Mouse (Mus musculus) MEL (cell line): ENCODE measurements around the gene Npl. TPM values are rescaled to one million over a fixed set of nuclear protein-coding genes. Genes with fewer than 3 reads are reported as not detected.
"Not testable (repeated sequence)": the region's sequence is repeated elsewhere in the genome, so short reads cannot be mapped to it uniquely, and the experiment has no call there.

Experiments used
- DNase-seq: peaks from one replicate; pipeline ENCODE4 v3.0.0; 2011; ENCODE audit warnings: low read depth, low spot score
- H3K27ac ChIP-seq: 2 replicates; pipeline ENCODE4 v1.5.1; 2012; ENCODE audit warnings: low read depth, mild to moderate bottlenecking, control low read depth, low read length, moderate library complexity; ENCODE audit not compliant: control insufficient read depth
- H3K27me3 ChIP-seq, 2 experiments: fragments of 150-350 bp in 1 of 2; sonication (generic) in 1 of 2; 2 replicates each; pipeline ENCODE4 v1.6.1; 2012; ENCODE audit warnings: low read length in 2 of 2, mild to moderate bottlenecking in 2 of 2, improper control_type of control experiment in 1 of 2, moderate library complexity in 1 of 2; ENCODE audit not compliant: insufficient read depth in 2 of 2, control insufficient read depth in 1 of 2
- H3K36me3 ChIP-seq, 2 experiments: 2 replicates each; pipeline ENCODE4 v1.6.1; 2012 to 2014; ENCODE audit warnings: low read length in 2 of 2, improper control_type of control experiment in 1 of 2, inconsistent platforms in 1 of 2, mild to moderate bottlenecking in 1 of 2; ENCODE audit not compliant: insufficient read depth in 2 of 2, control insufficient read depth in 1 of 2
- H3K4me1 ChIP-seq, 2 experiments: fragments of 150-350 bp in 1 of 2; sonication (generic) in 1 of 2; 2 replicates each; pipeline ENCODE4 v1.6.1; 2012; ENCODE audit warnings: low read length in 2 of 2, improper control_type of control experiment in 1 of 2, mild to moderate bottlenecking in 1 of 2; ENCODE audit not compliant: insufficient read depth in 2 of 2, control insufficient read depth in 1 of 2
- H3K4me3 ChIP-seq, 2 experiments: fragments of 150-350 bp in 1 of 2; sonication (generic) in 1 of 2; 2 replicates each; pipeline ENCODE4 v1.5.1; 2012; ENCODE audit warnings: low read depth in 2 of 2, low read length in 2 of 2, mild to moderate bottlenecking in 2 of 2, moderate library complexity in 2 of 2, control low read depth in 1 of 2, improper control_type of control experiment in 1 of 2; ENCODE audit not compliant: control insufficient read depth in 1 of 2, insufficient read depth in 1 of 2
- H3K79me2 ChIP-seq: 2 replicates; pipeline ENCODE4 v1.6.1; 2012; ENCODE audit warnings: mild to moderate bottlenecking, low read length, moderate library complexity; ENCODE audit not compliant: control insufficient read depth, poor library complexity, insufficient read depth
- H3K9ac ChIP-seq: 2 replicates; pipeline ENCODE4 v1.6.1; 2012; ENCODE audit warnings: low read depth, mild to moderate bottlenecking, control low read depth, low read length, moderate library complexity; ENCODE audit not compliant: control insufficient read depth, poor library complexity, severe bottlenecking
- H3K9me3 ChIP-seq: fragments of 150-350 bp; sonication (generic); replicated peaks from 2 replicates; pipeline ENCODE4 v1.6.1; 2012; ENCODE audit warnings: mild to moderate bottlenecking, low read length, improper control_type of control experiment, moderate library complexity; ENCODE audit not compliant: insufficient read depth
- CHD1 ChIP-seq: IDR thresholded peaks from 2 replicates; pipeline ENCODE4 v1.6.1; 2012; ENCODE audit warnings: low read depth, mild to moderate bottlenecking, inconsistent platforms, low read length, improper control_type of control experiment
- CTCF ChIP-seq, 3 experiments: IDR thresholded peaks in 2 of 3; conservative IDR thresholded peaks in 1 of 3; 2 replicates each; pipeline ENCODE4 v1.5.1; 2011 to 2012; ENCODE audit warnings: low read length in 3 of 3, low read depth in 2 of 3, mild to moderate bottlenecking in 2 of 3, improper control_type of control experiment in 1 of 3, inconsistent platforms in 1 of 3, mixed read lengths in 1 of 3, moderate library complexity in 1 of 3; ENCODE audit not compliant: control insufficient read depth in 1 of 3, insufficient read depth in 1 of 3, poor library complexity in 1 of 3, severe bottlenecking in 1 of 3
- ETS1 ChIP-seq: IDR thresholded peaks from 2 replicates; pipeline ENCODE4 v1.6.1; 2012; ENCODE audit warnings: low read depth, mild to moderate bottlenecking, inconsistent platforms, low read length, improper control_type of control experiment, moderate library complexity
- GATA1 ChIP-seq: IDR thresholded peaks from 2 replicates; pipeline ENCODE4 v1.6.1; 2011; ENCODE audit warnings: low read depth, low read length, improper control_type of control experiment
- HCFC1 ChIP-seq: IDR thresholded peaks from 2 replicates; pipeline ENCODE4 v1.6.1; 2012; ENCODE audit warnings: low read depth, mild to moderate bottlenecking, inconsistent platforms, low read length, improper control_type of control experiment, moderate library complexity
- KAT2A ChIP-seq: conservative IDR thresholded peaks from 2 replicates; pipeline ENCODE4 v1.6.1; 2012; ENCODE audit warnings: low read depth, low read length, improper control_type of control experiment, inconsistent platforms
- MAX ChIP-seq: IDR thresholded peaks from 2 replicates; pipeline ENCODE4 v1.6.1; 2011; ENCODE audit warnings: low read length, improper control_type of control experiment
- MYC ChIP-seq: IDR thresholded peaks from 2 replicates; pipeline ENCODE4 v1.6.1; 2011; ENCODE audit warnings: low read depth, mild to moderate bottlenecking, low read length, improper control_type of control experiment, moderate library complexity
- POLR2AphosphoS2 ChIP-seq: IDR thresholded peaks from 2 replicates; pipeline ENCODE4 v1.6.1; 2011; ENCODE audit warnings: low read length, improper control_type of control experiment
- POLR2AphosphoS5 ChIP-seq: IDR thresholded peaks from 2 replicates; pipeline ENCODE4 v1.6.1; 2012; ENCODE audit warnings: low read depth, borderline replicate concordance, mild to moderate bottlenecking, inconsistent platforms, low read length, moderate library complexity, mixed read lengths
- RCOR1 ChIP-seq: IDR thresholded peaks from 2 replicates; pipeline ENCODE4 v1.6.1; 2012; ENCODE audit warnings: low read depth, mild to moderate bottlenecking, inconsistent platforms, low read length, improper control_type of control experiment
- TAL1 ChIP-seq: IDR thresholded peaks from 2 replicates; pipeline ENCODE4 v1.6.1; 2012; ENCODE audit warnings: mild to moderate bottlenecking, inconsistent platforms, low read length, moderate library complexity, mixed read lengths
- USF1 ChIP-seq: IDR thresholded peaks from 2 replicates; pipeline ENCODE4 v1.6.1; 2014; ENCODE audit warnings: low read depth, mild to moderate bottlenecking, inconsistent platforms, low read length, improper control_type of control experiment, moderate library complexity
- ZC3H11A ChIP-seq: IDR thresholded peaks from 2 replicates; pipeline ENCODE4 v1.6.1; 2012; ENCODE audit warnings: low read depth, mild to moderate bottlenecking, inconsistent platforms, low read length, improper control_type of control experiment
- polyA plus RNA-seq, 2 experiments: library from polyadenylated mRNA; stranded (reverse) in 1 of 2; unstranded in 1 of 2; fragments of >175 nt in 1 of 2; fragments of >200 nt in 1 of 2; gene quantifications; 2 replicates each; pipeline versions ENCODE4 v1.2.1 to v1.2.4; 2012; ENCODE audit warnings: low replicate concordance in 2 of 2, low read depth in 1 of 2; ENCODE audit not compliant: insufficient read length in 2 of 2, insufficient read depth in 1 of 2, missing spikeins in 1 of 2
- total RNA-seq: library from RNA; depleted of rRNA; stranded (reverse); fragments of 300-350 nt; gene quantifications from 2 replicates; pipeline ENCODE4 v1.2.3, GENCODE M21; 2012

Gene Npl
- total and polyA plus RNA-seq, 3 experiments, result 0.08 TPM; not detected in 2

DNA sequence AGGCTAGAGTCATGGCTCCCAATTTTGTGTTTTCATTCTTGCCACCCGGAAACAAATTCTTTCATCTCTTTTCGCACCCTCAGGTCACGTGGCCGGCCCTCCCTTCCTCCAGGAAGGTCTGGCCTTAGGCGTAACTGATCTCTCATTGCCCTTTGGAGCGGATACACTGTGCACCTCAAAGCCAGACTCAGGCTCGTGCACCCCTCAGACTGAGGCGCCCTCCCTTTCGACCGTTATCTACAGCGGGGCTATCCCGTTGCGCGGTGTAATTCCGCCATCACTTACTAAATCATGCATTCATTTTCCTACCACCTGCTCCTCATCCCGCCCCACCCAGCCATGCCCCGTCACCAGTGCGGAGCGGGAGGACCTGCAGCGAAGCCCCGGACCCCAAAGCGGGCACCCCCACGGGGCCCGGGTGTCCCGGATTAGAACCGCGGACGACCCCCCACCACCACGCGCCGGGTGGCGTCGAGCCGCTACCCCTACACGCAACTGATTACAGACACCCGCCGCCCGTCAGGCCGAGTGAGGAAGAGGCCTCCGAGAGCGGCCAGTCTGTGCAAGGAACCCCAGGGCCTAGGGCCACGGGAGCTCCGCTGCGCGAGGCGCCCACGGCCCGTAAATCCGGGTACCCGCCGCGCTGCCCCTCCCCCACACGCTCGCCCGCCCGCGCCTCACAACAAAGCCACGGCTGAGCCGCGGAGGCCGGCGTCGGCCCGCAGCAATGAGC lies 62.9 kb downstream of the Npl start (continued):
- TF ChIP-seq ZC3H11A (no peak), POLR2AphosphoS5 (no peak), TAL1 (no peak)

DNA sequence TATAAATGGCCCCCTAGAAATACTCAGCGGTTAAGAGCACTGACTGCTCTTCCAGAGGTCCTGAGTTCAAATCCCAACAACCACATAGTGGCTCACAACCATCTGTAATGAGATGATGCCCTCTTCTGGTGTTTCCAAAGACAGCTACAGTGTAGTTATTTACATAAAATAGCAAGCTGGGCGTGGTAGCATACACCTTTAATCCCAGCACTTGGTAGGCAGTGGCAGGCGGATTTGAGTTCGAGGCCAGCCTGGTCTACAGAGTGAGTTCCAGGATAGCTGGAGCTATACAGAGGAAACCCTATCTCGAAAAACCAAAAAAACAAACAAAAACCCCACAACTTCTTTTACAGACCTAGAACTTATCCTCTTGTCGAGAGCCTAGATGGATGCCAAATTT lies 63.7 kb downstream of the Npl start:
- Histone ChIP-seq H3K4me1 (peaks cover 8 to 12% of the 10 kb centered on the region in 2 experiments), H3K79me2 (peaks cover 52% of the 10 kb centered on the region), H3K4me3 (peak overlapping the region; percentile 70 to 94), H3K9ac (peak overlapping the region; percentile 98), H3K27ac (peak overlapping the region; percentile 75; the same call in 1 of the 2 replicates), H3K36me3 (peaks cover 27 to 36% of the 10 kb centered on the region in 2 experiments)
- DNase-seq, result peak; percentile 44
- 0 out of 2 replicates have a peak, but pooled peaks have one; percentile 1 for TF ChIP-seq HCFC1
- peak in 2 of 3 experiments; percentile 2 to 7; a peak in 1 of 6 replicates for TF ChIP-seq CTCF (IDR thresholded peaks at IDR 0.05 in 2 of 3, conservative IDR thresholded peaks at IDR 0.05 in 1 of 3; ENCODE audit: control insufficient read depth in 1 of 3, insufficient read depth in 1 of 3, low read depth in 2 of 3, low read length in 3 of 3, poor library complexity in 1 of 3, severe bottlenecking in 1 of 3)
- not testable (repeated sequence) for H3K27me3 ChIP-seq, H3K9me3 ChIP-seq

DNA sequence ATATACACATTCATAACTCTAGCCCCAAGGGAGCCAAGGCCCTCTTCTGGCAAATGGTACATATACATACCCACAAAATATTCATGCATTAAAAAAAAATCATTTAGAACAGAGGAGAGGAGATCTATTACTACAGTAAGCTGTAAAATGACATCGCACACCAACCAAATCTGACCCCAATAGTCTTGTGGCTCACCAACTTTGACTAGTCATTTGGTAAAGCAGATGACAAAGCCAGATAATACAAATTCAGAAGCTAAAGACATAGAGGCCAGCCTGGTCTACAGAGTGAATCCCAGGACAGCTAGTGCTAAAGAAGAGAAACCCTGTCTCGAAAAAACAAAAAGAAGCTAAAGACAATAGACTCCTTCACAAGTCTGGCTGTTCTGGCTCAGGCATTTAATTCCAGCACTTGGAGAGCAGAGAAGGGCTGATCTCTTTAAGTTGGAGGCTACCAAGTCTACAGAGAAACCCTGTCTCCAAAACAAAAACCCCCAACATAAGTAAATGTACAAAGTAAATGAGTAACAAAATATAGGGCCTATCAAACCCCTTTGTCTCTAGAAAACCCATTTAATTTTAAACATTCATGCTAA lies 64.5 kb downstream of the Npl start:
- no peak for DNase-seq
- no peaks in the 10 kb centered on the region for H3K9me3 ChIP-seq
- H3K4me1 ChIP-seq, result peaks cover 8 to 12% of the 10 kb centered on the region in 2 experiments
- peaks cover 54% of the 10 kb centered on the region for H3K79me2 ChIP-seq
- peak overlapping the region; percentile 60 to 70 for H3K4me3 ChIP-seq
- TF ChIP-seq USF1, result no peak
- TF ChIP-seq POLR2AphosphoS2, result 0 out of 2 replicates have a peak, but pooled peaks have one; percentile 25
- 0 out of 2 replicates have a peak, but pooled peaks have one; percentile 18 for TF ChIP-seq CHD1
- peak overlapping the region; percentile 98 for H3K9ac ChIP-seq
- peak overlapping the region; percentile 18; the same call in 1 of the 2 replicates for H3K27ac ChIP-seq
- peaks cover 32 to 39% of the 10 kb centered on the region in 2 experiments for H3K36me3 ChIP-seq
- no peaks in the 10 kb centered on the region for H3K27me3 ChIP-seq

DNA sequence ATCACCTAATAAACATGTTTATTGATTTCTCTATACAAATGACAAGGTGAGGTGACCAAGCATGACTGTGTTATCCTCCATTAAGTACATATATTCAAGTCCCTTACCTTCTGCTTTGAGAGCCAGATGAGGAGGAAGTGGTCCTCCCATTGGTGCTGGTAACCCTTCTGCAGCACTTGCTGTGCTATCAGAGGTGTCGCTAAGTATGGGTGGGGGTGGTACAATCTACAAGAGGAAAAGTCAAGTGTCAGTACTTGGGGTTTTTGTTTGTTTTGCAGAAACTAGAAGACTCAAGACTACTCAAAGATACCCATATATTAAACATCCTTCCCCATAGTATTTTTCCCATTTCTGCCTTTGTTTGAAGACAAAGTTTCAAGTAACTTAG lies 68.8 kb downstream of the Npl start:
- H3K4me3 ChIP-seq, result no peak overlapping the region
- TF ChIP-seq MAX, result no peak
- TF ChIP-seq GATA1, result no peak
- no peak for TF ChIP-seq KAT2A
- no peak for TF ChIP-seq ETS1
- TF ChIP-seq MYC, result no peak
- TF ChIP-seq RCOR1, result no peak
- TF ChIP-seq, all 39 proteins: peak for 0
- peaks cover 58% of the 10 kb centered on the region for H3K79me2 ChIP-seq
- H3K9ac ChIP-seq, result no peak overlapping the region
- H3K4me1 ChIP-seq, result peaks cover 8 to 12% of the 10 kb centered on the region in 2 experiments
- no peak overlapping the region for H3K27ac ChIP-seq
- no peaks in the 10 kb centered on the region for H3K9me3 ChIP-seq
- no peaks in the 10 kb centered on the region for H3K27me3 ChIP-seq
- DNase-seq, result peak; percentile 49
- H3K36me3 ChIP-seq, result peaks cover 60 to 71% of the 10 kb centered on the region in 2 experiments
